Mouse (Mus musculus): ENCODE data around the gene Klc3. TPM values are rescaled to one million over a fixed set of nuclear protein-coding genes. Genes with fewer than 3 reads are reported as not detected.

Gene Klc3
- polyA plus RNA-seq, 1 experiment = 1.7 TPM

DNA sequence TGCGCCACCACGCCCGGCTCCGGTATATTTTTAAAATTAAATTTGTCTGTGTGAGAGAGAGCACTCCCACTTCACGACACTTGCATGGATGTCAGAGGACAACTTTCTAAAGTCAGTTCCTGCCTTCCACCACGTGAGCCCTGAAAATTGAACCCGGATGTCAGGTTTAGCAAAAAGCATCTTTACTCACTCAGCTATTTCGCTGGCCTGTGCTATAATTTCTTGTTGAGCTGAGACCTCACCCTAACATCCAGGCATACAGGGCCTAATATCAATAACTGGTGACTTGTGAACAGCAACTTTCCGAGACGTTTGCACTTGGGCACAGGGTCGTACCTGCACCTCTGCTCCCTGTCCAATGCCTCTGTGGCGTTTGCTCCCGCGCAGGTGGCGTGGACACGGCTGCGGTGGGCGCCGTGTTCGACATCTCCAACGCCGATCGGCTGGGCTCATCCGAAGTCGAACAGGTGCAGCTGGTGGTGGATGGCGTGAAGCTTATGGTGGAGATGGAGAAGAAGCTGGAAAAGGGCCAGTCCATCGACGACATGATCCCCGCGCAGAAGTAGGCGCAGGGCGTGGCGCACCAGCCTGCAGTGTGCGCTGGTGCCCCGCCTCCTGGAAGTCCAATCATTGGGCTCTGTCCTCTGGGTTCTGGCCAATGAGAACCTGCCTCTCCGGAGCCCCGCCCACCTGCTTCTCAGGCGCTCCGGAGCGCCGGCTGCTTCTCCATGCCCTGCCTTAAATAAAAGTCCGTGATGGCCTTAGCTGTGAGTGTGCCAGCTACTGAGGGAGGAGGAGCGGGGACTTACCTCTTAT lies 17.1 kb upstream of the Klc3 start:
- H3K4me3 ChIP-seq (replicated peaks; ENCODE audit: insufficient read depth, low read depth, low read length) = peak overlapping the region; percentile 64
- whole genome bisulfite sequencing = 11% methylated on average over 43 of the region's 43 CpGs
- DNase-seq = peak; percentile 84 to 89
- no peak overlapping the region for H3K27ac ChIP-seq (ENCODE audit: insufficient read depth, low read length)
- no peaks in the 10 kb centered on the region for H3K27me3 ChIP-seq (ENCODE audit: control insufficient read depth, insufficient read depth, low read length)
- no peaks in the 10 kb centered on the region for H3K4me1 ChIP-seq (ENCODE audit: control insufficient read depth, insufficient read depth, low read length)
- TF ChIP-seq POLR2A (IDR thresholded peaks at IDR 0.05; ENCODE audit: borderline replicate concordance, insufficient read depth, low read length) (no peak), CTCF (IDR thresholded peaks at IDR 0.05; ENCODE audit: borderline replicate concordance, insufficient read depth, low read depth, low read length) (no peak)

DNA sequence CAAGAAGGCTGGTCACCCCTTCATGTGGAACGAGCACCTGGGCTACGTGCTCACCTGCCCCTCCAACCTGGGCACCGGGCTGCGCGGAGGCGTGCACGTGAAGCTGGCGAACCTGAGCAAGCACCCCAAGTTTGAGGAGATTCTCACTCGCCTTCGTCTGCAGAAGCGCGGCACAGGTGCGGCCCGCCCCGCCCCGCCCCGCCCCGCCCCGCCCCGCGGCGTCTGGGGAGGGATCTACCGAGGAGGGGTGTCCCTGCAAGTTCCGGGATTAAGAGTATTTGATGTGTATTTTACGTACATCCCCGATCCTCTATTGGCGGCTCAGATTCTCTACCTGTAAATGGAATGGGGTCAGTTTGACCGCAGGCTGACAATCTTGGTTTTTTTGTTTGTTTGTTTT lies 16.2 kb upstream of the Klc3 start:
- Histone ChIP-seq H3K27me3 (ENCODE audit: control insufficient read depth, insufficient read depth, low read length) (no peaks in the 10 kb centered on the region), H3K4me3 (replicated peaks; ENCODE audit: insufficient read depth, low read depth, low read length) (no peak overlapping the region), H3K27ac (ENCODE audit: insufficient read depth, low read length) (no peak overlapping the region), H3K4me1 (ENCODE audit: control insufficient read depth, insufficient read depth, low read length) (no peaks in the 10 kb centered on the region)
- no peak for DNase-seq
- no peak for TF ChIP-seq CTCF (IDR thresholded peaks at IDR 0.05; ENCODE audit: borderline replicate concordance, insufficient read depth, low read depth, low read length)
- TF ChIP-seq POLR2A (IDR thresholded peaks at IDR 0.05; ENCODE audit: borderline replicate concordance, insufficient read depth, low read length) = no peak
- WGBS = 8% methylated on average over 28 of the region's 28 CpGs

DNA sequence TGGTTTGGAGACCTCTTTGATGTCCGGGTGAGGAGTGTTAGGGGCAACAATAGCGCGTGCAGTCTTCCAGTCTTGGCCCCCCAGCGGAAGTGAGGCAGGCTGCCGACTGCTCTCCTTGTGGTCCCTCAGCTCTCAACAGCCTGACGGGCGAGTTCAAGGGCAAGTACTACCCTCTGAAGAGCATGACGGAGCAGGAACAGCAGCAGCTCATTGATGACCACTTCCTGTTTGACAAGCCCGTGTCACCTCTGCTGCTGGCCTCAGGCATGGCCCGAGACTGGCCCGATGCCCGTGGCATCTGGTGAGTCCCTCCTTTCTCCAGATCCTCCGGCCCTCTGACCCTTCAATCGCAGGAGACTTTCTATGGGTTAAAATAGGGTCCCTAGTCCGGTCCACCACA lies 12.7 kb upstream of the Klc3 start:
- Histone ChIP-seq H3K4me1 (ENCODE audit: control insufficient read depth, insufficient read depth, low read length) (no peaks in the 10 kb centered on the region), H3K27me3 (ENCODE audit: control insufficient read depth, insufficient read depth, low read length) (no peaks in the 10 kb centered on the region), H3K27ac (ENCODE audit: insufficient read depth, low read length) (no peak overlapping the region), H3K4me3 (replicated peaks; ENCODE audit: insufficient read depth, low read depth, low read length) (no peak overlapping the region)
- no peak for TF ChIP-seq CTCF (IDR thresholded peaks at IDR 0.05; ENCODE audit: borderline replicate concordance, insufficient read depth, low read depth, low read length)
- no peak for TF ChIP-seq POLR2A (IDR thresholded peaks at IDR 0.05; ENCODE audit: borderline replicate concordance, insufficient read depth, low read length)
- WGBS = 67% methylated on average over 15 of the region's 15 CpGs
- DNase-seq = no peak

DNA sequence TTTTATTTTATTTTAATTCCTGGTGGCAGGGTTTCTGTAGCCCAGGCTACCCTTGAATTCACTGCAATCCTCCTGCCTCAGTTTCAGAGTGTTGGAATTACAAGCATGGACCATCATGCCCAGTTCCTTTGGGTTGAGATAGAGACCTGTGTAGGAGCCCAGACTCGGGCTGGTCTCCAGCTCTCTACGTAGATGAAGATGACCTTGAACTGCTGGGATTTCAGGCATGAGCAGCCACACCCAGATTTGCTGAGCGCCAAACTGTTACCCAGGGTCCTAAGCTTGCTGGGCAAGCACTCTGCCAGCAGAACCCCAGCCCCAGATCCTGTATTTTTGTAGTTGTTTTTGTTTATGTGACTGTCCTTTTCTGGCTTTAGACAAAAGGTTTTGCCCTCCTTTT lies 9.6 kb upstream of the Klc3 start:
- no peak overlapping the region for H3K4me3 ChIP-seq (replicated peaks; ENCODE audit: insufficient read depth, low read depth, low read length)
- 75% methylated on average over 3 of the region's 3 CpGs for WGBS
- TF ChIP-seq CTCF (IDR thresholded peaks at IDR 0.05; ENCODE audit: borderline replicate concordance, insufficient read depth, low read depth, low read length) (no peak), POLR2A (IDR thresholded peaks at IDR 0.05; ENCODE audit: borderline replicate concordance, insufficient read depth, low read length) (no peak)
- no peak for DNase-seq
- no peak overlapping the region for H3K27ac ChIP-seq (ENCODE audit: insufficient read depth, low read length)
- H3K27me3 ChIP-seq (ENCODE audit: control insufficient read depth, insufficient read depth, low read length) = no peaks in the 10 kb centered on the region
- no peaks in the 10 kb centered on the region for H3K4me1 ChIP-seq (ENCODE audit: control insufficient read depth, insufficient read depth, low read length)

DNA sequence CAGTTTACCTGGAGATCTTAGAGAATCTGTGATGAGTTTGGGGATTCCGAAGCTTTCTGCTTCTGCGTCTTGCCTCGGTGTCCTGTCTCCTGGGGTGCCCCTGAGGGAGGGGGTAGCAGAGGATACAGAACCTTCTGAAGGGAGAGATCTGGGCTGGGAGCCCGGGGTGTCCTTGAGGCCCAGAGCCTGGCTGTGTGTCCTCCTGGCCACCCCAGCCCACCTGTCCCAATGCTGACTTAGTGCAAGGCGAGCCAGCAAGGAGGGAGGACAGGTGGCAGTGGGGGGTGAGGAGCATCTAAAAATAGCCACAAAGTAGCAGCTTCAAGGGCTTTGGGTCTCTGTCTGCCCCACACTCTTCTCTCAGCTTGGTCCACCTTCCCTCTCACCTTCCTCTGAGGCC lies 7.9 kb upstream of the Klc3 start:
- DNase-seq = no peak
- 62% methylated on average over 5 of the region's 5 CpGs for WGBS
- Histone ChIP-seq H3K27me3 (ENCODE audit: control insufficient read depth, insufficient read depth, low read length) (no peaks in the 10 kb centered on the region), H3K4me1 (ENCODE audit: control insufficient read depth, insufficient read depth, low read length) (no peaks in the 10 kb centered on the region), H3K4me3 (replicated peaks; ENCODE audit: insufficient read depth, low read depth, low read length) (no peak overlapping the region), H3K27ac (ENCODE audit: insufficient read depth, low read length) (no peak overlapping the region)
- TF ChIP-seq POLR2A (IDR thresholded peaks at IDR 0.05; ENCODE audit: borderline replicate concordance, insufficient read depth, low read length) = no peak
- TF ChIP-seq CTCF (IDR thresholded peaks at IDR 0.05; ENCODE audit: borderline replicate concordance, insufficient read depth, low read depth, low read length) = no peak

DNA sequence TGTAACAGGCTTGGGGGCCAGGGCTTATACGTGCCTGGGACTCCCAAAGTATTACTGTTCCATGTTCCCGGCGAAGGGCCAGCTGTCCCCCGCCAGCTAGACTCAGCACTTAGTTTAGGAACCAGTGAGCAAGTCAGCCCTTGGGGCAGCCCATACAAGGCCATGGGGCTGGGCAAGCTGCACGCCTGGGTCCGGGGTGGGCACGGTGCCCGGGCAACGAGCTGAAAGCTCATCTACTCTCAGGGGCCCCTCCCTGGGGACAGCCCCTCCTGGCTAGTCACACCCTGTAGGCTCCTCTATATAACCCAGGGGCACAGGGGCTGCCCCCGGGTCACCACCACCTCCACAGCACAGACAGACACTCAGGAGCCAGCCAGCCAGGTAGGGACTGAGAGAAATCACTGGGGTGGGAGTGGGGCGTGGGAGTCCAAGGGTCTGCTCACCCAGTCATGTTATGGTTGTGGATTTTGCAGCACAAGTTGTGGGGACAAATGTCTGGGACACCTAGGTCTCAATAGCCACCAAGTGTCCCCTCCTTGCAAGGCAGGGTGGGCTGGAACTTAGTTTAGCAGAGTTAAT lies 7.0 kb upstream of the Klc3 start:
- no peak for DNase-seq
- H3K4me3 ChIP-seq (replicated peaks; ENCODE audit: insufficient read depth, low read depth, low read length) = no peak overlapping the region
- H3K27me3 ChIP-seq (ENCODE audit: control insufficient read depth, insufficient read depth, low read length) = no peaks in the 10 kb centered on the region
- no peaks in the 10 kb centered on the region for H3K4me1 ChIP-seq (ENCODE audit: control insufficient read depth, insufficient read depth, low read length)
- no peak overlapping the region for H3K27ac ChIP-seq (ENCODE audit: insufficient read depth, low read length)
- WGBS = 57% methylated on average over 11 of the region's 11 CpGs
- TF ChIP-seq POLR2A (IDR thresholded peaks at IDR 0.05; ENCODE audit: borderline replicate concordance, insufficient read depth, low read length) (no peak), CTCF (IDR thresholded peaks at IDR 0.05; ENCODE audit: borderline replicate concordance, insufficient read depth, low read depth, low read length) (no peak)

DNA sequence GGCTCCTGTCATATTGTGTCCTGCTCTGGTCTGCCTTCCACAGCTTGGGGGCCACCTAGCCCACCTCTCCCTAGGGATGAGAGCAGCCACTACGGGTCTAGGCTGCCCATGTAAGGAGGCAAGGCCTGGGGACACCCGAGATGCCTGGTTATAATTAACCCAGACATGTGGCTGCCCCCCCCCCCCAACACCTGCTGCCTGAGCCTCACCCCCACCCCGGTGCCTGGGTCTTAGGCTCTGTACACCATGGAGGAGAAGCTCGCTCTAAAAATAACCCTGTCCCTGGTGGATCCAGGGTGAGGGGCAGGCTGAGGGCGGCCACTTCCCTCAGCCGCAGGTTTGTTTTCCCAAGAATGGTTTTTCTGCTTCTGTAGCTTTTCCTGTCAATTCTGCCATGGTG lies 5.8 kb upstream of the Klc3 start:
- Histone ChIP-seq H3K27ac (ENCODE audit: insufficient read depth, low read length) (no peak overlapping the region), H3K27me3 (ENCODE audit: control insufficient read depth, insufficient read depth, low read length) (no peaks in the 10 kb centered on the region), H3K4me1 (ENCODE audit: control insufficient read depth, insufficient read depth, low read length) (no peaks in the 10 kb centered on the region), H3K4me3 (replicated peaks; ENCODE audit: insufficient read depth, low read depth, low read length) (no peak overlapping the region)
- 53% methylated on average over 6 of the region's 6 CpGs for WGBS
- no peak for TF ChIP-seq CTCF (IDR thresholded peaks at IDR 0.05; ENCODE audit: borderline replicate concordance, insufficient read depth, low read depth, low read length)
- TF ChIP-seq POLR2A (IDR thresholded peaks at IDR 0.05; ENCODE audit: borderline replicate concordance, insufficient read depth, low read length) = no peak
- no peak for DNase-seq

DNA sequence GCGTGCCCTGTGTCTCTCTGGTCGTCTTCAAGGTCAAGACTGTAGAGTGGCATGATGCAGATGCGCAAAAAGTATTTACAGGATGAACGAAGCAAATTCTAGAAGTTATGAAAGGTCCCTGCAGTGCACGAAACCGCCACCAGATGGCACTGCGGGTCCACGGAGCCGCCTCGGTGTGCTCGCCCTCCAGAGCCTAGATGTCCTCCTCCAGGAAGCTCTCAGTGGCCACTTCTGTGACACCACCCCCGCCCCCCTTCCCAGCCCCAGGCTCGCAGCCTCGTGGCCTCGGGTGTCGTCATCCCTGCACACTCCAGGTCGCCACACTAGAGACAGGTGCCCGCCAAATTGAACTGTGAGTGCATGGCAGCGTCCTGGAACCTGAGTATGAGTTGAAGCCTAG lies 1.5 kb upstream of the Klc3 start:
- Histone ChIP-seq H3K4me3 (replicated peaks; ENCODE audit: insufficient read depth, low read depth, low read length) (no peak overlapping the region), H3K27me3 (ENCODE audit: control insufficient read depth, insufficient read depth, low read length) (no peaks in the 10 kb centered on the region; the same call in 1 of the 2 replicates), H3K4me1 (ENCODE audit: control insufficient read depth, insufficient read depth, low read length) (no peaks in the 10 kb centered on the region; the same call in 1 of the 2 replicates), H3K27ac (ENCODE audit: insufficient read depth, low read length) (no peak overlapping the region)
- DNase-seq = peak; percentile 63 to 84
- WGBS = 4% methylated on average over 19 of the region's 19 CpGs
- TF ChIP-seq CTCF (IDR thresholded peaks at IDR 0.05; ENCODE audit: borderline replicate concordance, insufficient read depth, low read depth, low read length) (peak; percentile 94), POLR2A (IDR thresholded peaks at IDR 0.05; ENCODE audit: borderline replicate concordance, insufficient read depth, low read length) (no peak)
